In genomic region chr11:45237056-45237455, GRCm38 (mm10) we compare ENCODE assay signal across 14 mouse cellular contexts.
DNase-seq lines count a peak whose midpoint lies in the region.
"Had no signal": no experiment of that assay in that cellular context is flagged by ENCODE, and none has a peak within 500 bp of the region (broad histone marks: within the 10 kb centered on the region; RNA-seq: fewer than 3 reads in every experiment).

No protein-coding gene starts in this region.

- peak; percentile 51 to 62 for DNase-seq in adrenal gland, adult (ENCODE audit: inconsistent age in 2 of 2, low spot score in 1 of 2)
- DNase-seq in adrenal gland, adult 18-20 months (ENCODE audit: low spot score in 2 of 2) = no peak
- peak; percentile 83 for DNase-seq in heart, adult 11 months
- no peak for DNase-seq in heart, postnatal 25 days (ENCODE audit: low spot score)
- DNase-seq in ovary, postnatal 36 days (ENCODE audit: low spot score) = peak; percentile 8
- DNase-seq in ovary, postnatal 14 days (ENCODE audit: low spot score) = no peak
- DNase-seq in layer of hippocampus, postnatal 14 days (ENCODE audit: low spot score in 2 of 2) = no peak
- DNase-seq in frontal cortex, postnatal 25 days (ENCODE audit: low spot score in 2 of 2) = no peak
- DNase-seq: B cell, adult 2 months; cerebellum, adult 11-12 months; cerebellum, adult 9-10 months; cerebellum, postnatal 25 days; gastrocnemius, postnatal 25 days; heart, postnatal 10 days had no signal

- intact Hi-C loops in heart, postnatal 25 days (cut with DNase I) = no loop called here

Comparison
In these comparisons a context has a peak if more than half of its experiments do, and no peak if none do; other contexts are left out.
1. DNase-seq: peak in adrenal gland, adult (2 of 2), heart, adult 11 months (single experiment) and ovary, postnatal 36 days (single experiment); none in adrenal gland, adult 18-20 months (0 of 2), heart, postnatal 25 days (single experiment), ovary, postnatal 14 days (single experiment), layer of hippocampus, postnatal 14 days (0 of 2) and frontal cortex, postnatal 25 days (0 of 2).